Mouse (Mus musculus) embryonic facial prominence, embryonic 12.5 days (tissue): ENCODE data around the gene Atoh7. TPM values are rescaled to one million over a fixed set of nuclear protein-coding genes. Genes with fewer than 3 reads are reported as not detected.

ENCODE experiments used
- ATAC-seq: fragments of 200-750 bp; cut with Nextera tagmentation; 2 replicates; pipeline ENCODE4 v1.8.0; 2017; ENCODE audit not compliant: insufficient number of reproducible peaks, insufficient read depth, low FRiP score, low TSS enrichment
- H3K27ac ChIP-seq: fragments of 300-500 bp; sonication (generic); 2 replicates; pipeline ENCODE4 v1.5.1; 2016; ENCODE audit warnings: mild to moderate bottlenecking
- H3K27me3 ChIP-seq: fragments of 300-500 bp; sonication (generic); 2 replicates; pipeline ENCODE4 v1.6.1; 2016; ENCODE audit warnings: mild to moderate bottlenecking, moderate library complexity
- H3K36me3 ChIP-seq: fragments of 300-500 bp; sonication (generic); 2 replicates; pipeline ENCODE4 v1.6.1; 2016; ENCODE audit warnings: mild to moderate bottlenecking
- H3K4me1 ChIP-seq: fragments of 300-500 bp; sonication (generic); 2 replicates; pipeline ENCODE4 v1.6.1; 2016
- H3K4me2 ChIP-seq: fragments of 300-500 bp; sonication (generic); replicated peaks from 2 replicates; pipeline ENCODE4 v1.6.1; 2016; ENCODE audit warnings: mild to moderate bottlenecking, moderate library complexity
- H3K4me3 ChIP-seq: fragments of 300-500 bp; sonication (generic); 2 replicates; pipeline ENCODE4 v1.5.1; 2016; ENCODE audit warnings: mild to moderate bottlenecking
- H3K9ac ChIP-seq: fragments of 300-500 bp; sonication (generic); 2 replicates; pipeline ENCODE4 v1.6.1; 2016; ENCODE audit warnings: mild to moderate bottlenecking, moderate library complexity
- H3K9me3 ChIP-seq: fragments of 300-500 bp; sonication (generic); 2 replicates; pipeline ENCODE4 v1.6.1; 2016; ENCODE audit warnings: mild to moderate bottlenecking, moderate library complexity
- WGBS: fragments of 180-500 bp; shearing (Covaris S2); methylation state at CpG from one replicate; pipeline ENCODE4 v1.1.7; 2016; 5-methylcytosine and 5-hydroxymethylcytosine counted together
- polyA plus RNA-seq: library from polyadenylated mRNA; unstranded; fragments of >200 nt; fragmentation: Nextera tagmentation; extraction: Ambion mirVana; gene quantifications from 2 replicates; pipeline ENCODE4 v1.2.1, GENCODE M21; 2016

Atoh7 gene
- polyA plus RNA-seq, 1 experiment from 2014 or later: 11.5 TPM

- no peak for ATAC-seq
- WGBS: 73% methylated on average over 4 of the region's 4 CpGs
- Histone ChIP-seq H3K4me3 (no peak overlapping the region), H3K27me3 (no peaks in the 10 kb centered on the region), H3K9me3 (no peaks in the 10 kb centered on the region), H3K9ac (no peak overlapping the region), H3K4me2 (no peak overlapping the region), H3K27ac (no peak overlapping the region), H3K36me3 (no peaks in the 10 kb centered on the region), H3K4me1 (no peaks in the 10 kb centered on the region)
Measured at GRCm38 (mm10) chr10:63126116-63126515, 26.7 kb downstream of the Atoh7 start.

- Histone ChIP-seq H3K9ac (no peak overlapping the region), H3K4me1 (no peaks in the 10 kb centered on the region), H3K27ac (no peak overlapping the region), H3K9me3 (no peaks in the 10 kb centered on the region), H3K4me3 (no peak overlapping the region), H3K4me2 (no peak overlapping the region), H3K27me3 (no peaks in the 10 kb centered on the region), H3K36me3 (no peaks in the 10 kb centered on the region)
- ATAC-seq: no peak
- 87% methylated on average over 6 of the region's 6 CpGs for WGBS
Measured at GRCm38 (mm10) chr10:63127156-63127555, 27.7 kb downstream of the Atoh7 start.

- Histone ChIP-seq H3K36me3 (no peaks in the 10 kb centered on the region), H3K27me3 (no peaks in the 10 kb centered on the region), H3K4me1 (no peaks in the 10 kb centered on the region), H3K4me3 (no peak overlapping the region), H3K4me2 (no peak overlapping the region), H3K9me3 (no peaks in the 10 kb centered on the region), H3K9ac (no peak overlapping the region), H3K27ac (no peak overlapping the region)
- ATAC-seq: no peak
- 68% methylated on average over 7 of the region's 7 CpGs for WGBS
Measured at GRCm38 (mm10) chr10:63128256-63128655, 28.8 kb downstream of the Atoh7 start.

GRCm38 (mm10) chr10:63130500-63130899, 31.0 kb downstream of the Atoh7 start:
- Histone ChIP-seq H3K9ac (no peak overlapping the region), H3K4me2 (no peak overlapping the region), H3K27me3 (no peaks in the 10 kb centered on the region), H3K36me3 (no peaks in the 10 kb centered on the region), H3K4me3 (no peak overlapping the region), H3K4me1 (no peaks in the 10 kb centered on the region), H3K27ac (no peak overlapping the region), H3K9me3 (no peaks in the 10 kb centered on the region)
- no peak for ATAC-seq
- WGBS: 72% methylated on average over 7 of the region's 7 CpGs

- Histone ChIP-seq H3K27ac (no peak overlapping the region), H3K27me3 (no peaks in the 10 kb centered on the region), H3K36me3 (no peaks in the 10 kb centered on the region), H3K9ac (no peak overlapping the region), H3K9me3 (no peaks in the 10 kb centered on the region), H3K4me2 (no peak overlapping the region), H3K4me1 (no peaks in the 10 kb centered on the region), H3K4me3 (no peak overlapping the region)
- 77% methylated on average over 6 of the region's 6 CpGs for WGBS
- no peak for ATAC-seq
Measured at GRCm38 (mm10) chr10:63132356-63132755, 32.9 kb downstream of the Atoh7 start.

GRCm38 (mm10) chr10:63133326-63133725, 33.9 kb downstream of the Atoh7 start:
- 90% methylated on average over 4 of the region's 4 CpGs for WGBS
- no peak overlapping the region for H3K27ac ChIP-seq
- no peaks in the 10 kb centered on the region for H3K9me3 ChIP-seq
- H3K4me2 ChIP-seq: no peak overlapping the region
- H3K27me3 ChIP-seq: no peaks in the 10 kb centered on the region
- H3K4me1 ChIP-seq: no peaks in the 10 kb centered on the region
- ATAC-seq: no peak
- H3K9ac ChIP-seq: no peak overlapping the region
- H3K4me3 ChIP-seq: no peak overlapping the region
- H3K36me3 ChIP-seq: no peaks in the 10 kb centered on the region

- WGBS: 49% methylated on average over 12 of the region's 12 CpGs
- Histone ChIP-seq H3K4me3 (no peak overlapping the region), H3K4me1 (no peaks in the 10 kb centered on the region), H3K9me3 (no peaks in the 10 kb centered on the region), H3K4me2 (no peak overlapping the region), H3K27ac (no peak overlapping the region), H3K36me3 (no peaks in the 10 kb centered on the region), H3K27me3 (no peaks in the 10 kb centered on the region), H3K9ac (no peak overlapping the region)
- no peak for ATAC-seq
Measured at GRCm38 (mm10) chr10:63135680-63136079, 36.2 kb downstream of the Atoh7 start.

- Histone ChIP-seq H3K27ac (no peak overlapping the region), H3K4me1 (no peaks in the 10 kb centered on the region), H3K27me3 (no peaks in the 10 kb centered on the region), H3K4me3 (no peak overlapping the region), H3K36me3 (no peaks in the 10 kb centered on the region), H3K4me2 (no peak overlapping the region), H3K9ac (no peak overlapping the region), H3K9me3 (no peaks in the 10 kb centered on the region)
- whole genome bisulfite sequencing: 80% methylated on average over 6 of the region's 6 CpGs
- ATAC-seq: no peak
Measured at GRCm38 (mm10) chr10:63136436-63136835, 37.0 kb downstream of the Atoh7 start.

GRCm38 (mm10) chr10:63142660-63143059, 43.2 kb downstream of the Atoh7 start:
- H3K36me3 ChIP-seq: no peaks in the 10 kb centered on the region
- no peaks in the 10 kb centered on the region for H3K27me3 ChIP-seq
- no peak overlapping the region for H3K4me2 ChIP-seq
- no peak for ATAC-seq
- WGBS: 88% methylated on average over 13 of the region's 13 CpGs
- no peak overlapping the region for H3K9ac ChIP-seq
- H3K4me3 ChIP-seq: no peak overlapping the region
- no peak overlapping the region for H3K27ac ChIP-seq
- no peaks in the 10 kb centered on the region for H3K9me3 ChIP-seq
- H3K4me1 ChIP-seq: no peaks in the 10 kb centered on the region

Other genes starting within 250 kb of the Atoh7 start
- 30.8 and 31.7 TPM in 2 replicates for gene Tet1, start 190.7 kb upstream of the Atoh7 start, polyA plus RNA-seq
- 10.1 and 10.8 TPM in 2 replicates for gene Slc25a16, start 179.0 kb upstream of the Atoh7 start, polyA plus RNA-seq
- gene Dna2, start 152.6 kb upstream of the Atoh7 start, polyA plus RNA-seq: 22.2 and 22.3 TPM in 2 replicates
- 33.6 and 35.3 TPM in 2 replicates for gene Rufy2, start 119.4 kb upstream of the Atoh7 start, polyA plus RNA-seq
- gene Hnrnph3, start 75.4 kb upstream of the Atoh7 start, polyA plus RNA-seq: 165 and 176 TPM in 2 replicates
- gene Pbld2, start 75.3 kb upstream of the Atoh7 start, polyA plus RNA-seq: 0.52 and 0.92 TPM in 2 replicates
- 1.4 and 2.1 TPM in 2 replicates for gene Pbld1, start 39.5 kb upstream of the Atoh7 start, polyA plus RNA-seq
- gene Mypn, start 104.3 kb downstream of the Atoh7 start, polyA plus RNA-seq: 0.67 and 0.87 TPM in 2 replicates
- 44.1 and 46.9 TPM in 2 replicates for gene Herc4, start 144.2 kb downstream of the Atoh7 start, polyA plus RNA-seq